Mouse (Mus musculus): ENCODE results near the gene Rpl41.

GRCm38 (mm10) chr10:128583644-128584043 is 34.5 kb upstream of the Rpl41 start:
- TF ChIP-seq CTCF (IDR thresholded peaks at IDR 0.05; ENCODE audit: borderline replicate concordance, control insufficient read depth, extremely low read depth, insufficient read depth, low read length, poor library complexity) (no peak), POLR2A (IDR thresholded peaks at IDR 0.05; ENCODE audit: control insufficient read depth, extremely low read depth, insufficient read depth, low read length, poor library complexity) (no peak)

Data from thymus, adult 2 months (tissue).